ENCODE assay signal across 27 mouse cellular contexts in genomic region chr4:5486786-5487185, GRCm38 (mm10).
DNase-seq lines count a peak whose midpoint lies in the region; ATAC-seq and TF ChIP-seq lines count a peak whose summit lies in the region.
"Had no signal": no experiment of that assay in that cellular context is flagged by ENCODE, and none has a peak within 500 bp of the region (broad histone marks: within the 10 kb centered on the region; RNA-seq: fewer than 3 reads in every experiment).

No protein-coding gene starts in this region.

- H3K9ac ChIP-seq in lung, embryonic 14.5 days, result no peak overlapping the region
- H3K9ac ChIP-seq in heart, embryonic 12.5 days, result no peak overlapping the region
- H3K9ac ChIP-seq: embryonic facial prominence, embryonic 12.5 days; embryonic facial prominence, embryonic 15.5 days; forebrain, postnatal 0 days; heart, embryonic 15.5 days; hindbrain, embryonic 13.5 days had no signal

- H3K27ac ChIP-seq in lung, embryonic 14.5 days (ENCODE audit: low read depth), result no peak overlapping the region; the same call in 1 of the 2 replicates
- H3K27ac ChIP-seq in heart, embryonic 12.5 days (ENCODE audit: poor library complexity, severe bottlenecking), result no peak overlapping the region
- H3K27ac ChIP-seq: embryonic facial prominence, embryonic 12.5 days; embryonic facial prominence, embryonic 15.5 days; heart, embryonic 15.5 days; hindbrain, embryonic 10.5 days; hindbrain, embryonic 13.5 days had no signal

- no peak overlapping the region for H3K4me3 ChIP-seq in lung, embryonic 14.5 days (ENCODE audit: low read depth, low read length)
- H3K4me3 ChIP-seq in lung, adult 2 months (replicated peaks; ENCODE audit: extremely low read depth, low read depth, low read length), result no peak overlapping the region
- no peak overlapping the region for H3K4me3 ChIP-seq in heart, embryonic 12.5 days
- H3K4me3 ChIP-seq: embryonic facial prominence, embryonic 12.5 days; embryonic facial prominence, embryonic 15.5 days; heart, embryonic 15.5 days; hindbrain, embryonic 10.5 days; hindbrain, embryonic 13.5 days had no signal

- ATAC-seq in lung, embryonic 14.5 days (ENCODE audit: insufficient read depth), result peak; percentile 95
- no peak for ATAC-seq in heart, embryonic 12.5 days (ENCODE audit: insufficient number of reproducible peaks, low FRiP score)
- ATAC-seq: activated CD4-positive, CD25-positive, alpha-beta regulatory T cell, adult 4 months; forebrain, embryonic 14.5 days; forebrain, postnatal 0 days; hindbrain, embryonic 16.5 days had no signal

- peak; percentile 4 for DNase-seq in embryo, embryonic 10 days (ENCODE audit: low spot score)
- DNase-seq in embryo, embryonic 9.5 days (ENCODE audit: extremely low spot score), result no peak
- DNase-seq in lung, embryonic 14.5 days, result peak; percentile 85
- DNase-seq in lung, adult 2 months, result no peak
- DNase-seq in lung, postnatal 10 days, result peak; percentile 32
- peak; percentile 10 for DNase-seq in lung, postnatal 36 days
- no peak for DNase-seq in thymus, postnatal 4 days
- DNase-seq: adrenal gland, adult 8-10 months; adrenal gland, postnatal 25 days; cerebellum, adult 11-12 months; cerebellum, adult 8-10 months; cerebellum, postnatal 10 days; cerebellum, postnatal 36 days; forebrain, postnatal 0 days; gastrocnemius, postnatal 25 days; heart, postnatal 10 days; heart, postnatal 36 days had no signal

- no peak for TF ChIP-seq CTCF in lung, embryonic 14.5 days (IDR thresholded peaks at IDR 0.05; ENCODE audit: low read depth)
- no peak for TF ChIP-seq CTCF in lung, adult 2 months (IDR thresholded peaks at IDR 0.05; ENCODE audit: insufficient read depth, low read length)

- 34% methylated on average over 2 of the region's 2 CpGs for WGBS in lung, embryonic 14.5 days
- 45% methylated on average over 2 of the region's 2 CpGs for WGBS in lung, adult 2 months
- whole genome bisulfite sequencing in heart, embryonic 12.5 days, result 79% methylated on average over 2 of the region's 2 CpGs

- no peaks in the 10 kb centered on the region for H3K27me3 ChIP-seq in lung, embryonic 14.5 days (ENCODE audit: insufficient read depth, low read length)
- no peaks in the 10 kb centered on the region for H3K27me3 ChIP-seq in heart, embryonic 12.5 days (replicated peaks)
- H3K27me3 ChIP-seq: embryonic facial prominence, embryonic 12.5 days; embryonic facial prominence, embryonic 15.5 days; heart, embryonic 15.5 days; hindbrain, embryonic 13.5 days had no signal

- TF ChIP-seq POLR2A in lung, adult 2 months (IDR thresholded peaks at IDR 0.05; ENCODE audit: borderline replicate concordance, extremely low read depth, low read depth, low read length), result no peak

- H3K4me2 ChIP-seq in lung, embryonic 14.5 days, result no peak overlapping the region
- no peak overlapping the region for H3K4me2 ChIP-seq in heart, embryonic 12.5 days
- H3K4me2 ChIP-seq: embryonic facial prominence, embryonic 12.5 days; embryonic facial prominence, embryonic 15.5 days; heart, embryonic 11.5 days; heart, embryonic 15.5 days; hindbrain, embryonic 13.5 days had no signal

- H3K9me3 ChIP-seq in lung, embryonic 14.5 days (ENCODE audit: low read depth, low read length), result no peaks in the 10 kb centered on the region
- H3K9me3 ChIP-seq in heart, embryonic 12.5 days (replicated peaks), result no peaks in the 10 kb centered on the region
- H3K9me3 ChIP-seq: embryonic facial prominence, embryonic 12.5 days; embryonic facial prominence, embryonic 15.5 days; heart, embryonic 15.5 days; hindbrain, embryonic 10.5 days; hindbrain, embryonic 13.5 days had no signal

- H3K36me3 ChIP-seq in lung, embryonic 14.5 days (ENCODE audit: insufficient read depth), result no peaks in the 10 kb centered on the region
- H3K36me3 ChIP-seq in heart, embryonic 12.5 days, result no peaks in the 10 kb centered on the region
- H3K36me3 ChIP-seq: embryonic facial prominence, embryonic 12.5 days; embryonic facial prominence, embryonic 15.5 days; heart, embryonic 15.5 days; hindbrain, embryonic 10.5 days; hindbrain, embryonic 13.5 days had no signal

- peaks cover 3% of the 10 kb centered on the region; the same call in 1 of the 2 replicates for H3K4me1 ChIP-seq in lung, embryonic 14.5 days (ENCODE audit: insufficient read depth)
- no peaks in the 10 kb centered on the region for H3K4me1 ChIP-seq in lung, adult 2 months (ENCODE audit: control insufficient read depth, insufficient read depth, low read length)
- no peaks in the 10 kb centered on the region for H3K4me1 ChIP-seq in heart, embryonic 12.5 days (replicated peaks)
- H3K4me1 ChIP-seq: embryonic facial prominence, embryonic 12.5 days; embryonic facial prominence, embryonic 15.5 days; heart, embryonic 15.5 days; hindbrain, embryonic 10.5 days; hindbrain, embryonic 13.5 days had no signal

Comparison
In these comparisons a context has a peak if more than half of its experiments do, and no peak if none do; other contexts are left out.
1. DNase-seq: peak in embryo, embryonic 10 days (single experiment), lung, embryonic 14.5 days (single experiment), lung, postnatal 10 days (single experiment) and lung, postnatal 36 days (single experiment); none in embryo, embryonic 9.5 days (single experiment), lung, adult 2 months (single experiment) and thymus, postnatal 4 days (single experiment).